Mouse (Mus musculus) spleen, adult 2 months (tissue): ENCODE measurements around the gene Fxr2.

Source experiments
- CTCF ChIP-seq: fragments of 200-500 bp; IDR thresholded peaks from 2 replicates; pipeline ENCODE4 v1.5.1; 2011; ENCODE audit warnings: mild to moderate bottlenecking, inconsistent platforms; ENCODE audit not compliant: insufficient read depth, insufficient read length, insufficient replicate concordance; ENCODE audit errors: extremely low read depth
- POLR2A ChIP-seq: fragments of 200-500 bp; IDR thresholded peaks from 2 replicates; pipeline ENCODE4 v1.6.1; 2011; ENCODE audit warnings: low read depth, low read length, inconsistent platforms

DNA sequence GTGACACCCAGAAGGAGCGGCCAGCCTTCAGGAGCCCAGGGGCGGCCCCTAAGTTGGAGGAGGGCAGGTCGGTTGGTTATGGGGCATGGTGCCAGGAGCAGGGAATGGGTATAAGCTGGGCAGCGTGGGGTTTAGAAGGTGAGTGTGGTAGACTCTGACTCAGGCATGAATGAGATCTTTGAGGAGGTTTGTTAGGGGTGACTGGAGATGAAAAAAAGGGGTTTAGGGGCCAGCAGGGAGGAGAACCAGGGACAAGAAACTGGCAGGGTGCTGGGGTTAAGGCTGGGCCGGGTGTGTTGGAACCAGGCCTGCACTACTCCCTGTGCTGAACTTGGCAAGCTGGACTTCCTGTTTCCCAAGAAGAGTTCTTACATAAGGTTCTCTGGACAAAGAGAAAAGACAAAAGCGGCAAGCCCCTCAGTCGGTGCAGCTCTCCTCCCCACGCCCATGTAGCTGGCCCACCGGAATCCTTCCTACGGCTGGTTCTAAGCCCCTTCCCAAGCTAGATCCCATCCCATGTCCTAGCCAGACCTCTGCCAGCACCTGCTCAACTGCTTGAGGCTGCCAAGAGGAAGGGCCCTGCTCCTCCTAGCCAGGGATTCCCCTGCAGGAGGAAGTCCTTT lies 52.8 kb downstream of the Fxr2 start, which contains the start of gene Tnfsf13:
- TF ChIP-seq POLR2A (no peak), CTCF (no peak)
